Mouse (Mus musculus) midbrain, embryonic 10.5 days (tissue): ENCODE data around the gene Zfp422. TPM values are rescaled to one million over a fixed set of nuclear protein-coding genes. Genes with fewer than 3 reads are reported as not detected.
A peak's percentile ranks its signal among the peaks of the same experiment; 100 is the strongest.
"Not testable (repeated sequence)": the region's sequence is repeated elsewhere in the genome, so short reads cannot be mapped to it uniquely, and the experiment has no call there.

Source experiments
- DNase-seq: peaks from one replicate; pipeline ENCODE4 v3.0.0-alpha.2; 2017; ENCODE audit warnings: low spot score
- H3K27ac ChIP-seq: fragments of 300-500 bp; sonication (generic); replicated peaks from 2 replicates; pipeline ENCODE4 v1.5.1; 2016; ENCODE audit warnings: mild to moderate bottlenecking
- H3K27me3 ChIP-seq: fragments of 300-500 bp; sonication (generic); 2 replicates; pipeline ENCODE4 v1.6.1; 2016; ENCODE audit warnings: low read depth, mild to moderate bottlenecking; ENCODE audit not compliant: poor library complexity, severe bottlenecking
- H3K36me3 ChIP-seq: fragments of 300-500 bp; sonication (generic); 2 replicates; pipeline ENCODE4 v1.6.1; 2016; ENCODE audit warnings: mild to moderate bottlenecking, moderate library complexity
- H3K4me1 ChIP-seq: fragments of 300-500 bp; sonication (generic); 2 replicates; pipeline ENCODE4 v1.6.1; 2016
- H3K4me3 ChIP-seq: fragments of 300-500 bp; sonication (generic); 2 replicates; pipeline ENCODE4 v1.5.1; 2016; ENCODE audit warnings: mild to moderate bottlenecking, moderate library complexity
- H3K9me3 ChIP-seq: fragments of 300-500 bp; sonication (generic); replicated peaks from 2 replicates; pipeline ENCODE4 v1.6.1; 2016; ENCODE audit warnings: mild to moderate bottlenecking
- WGBS: fragments of 180-500 bp; shearing (Covaris S2); methylation state at CpG from one replicate; pipeline ENCODE4 v1.1.7; 2016; 5-methylcytosine and 5-hydroxymethylcytosine counted together
- polyA plus RNA-seq: library from polyadenylated mRNA; unstranded; fragments of >200 nt; fragmentation: Nextera tagmentation; extraction: Ambion mirVana; gene quantifications from 2 replicates; pipeline ENCODE4 v1.2.1, GENCODE M21; 2016

The Zfp422 gene
- polyA plus RNA-seq, 1 experiment from 2014 or later = 308 TPM

GRCm38 (mm10) chr6:116642942-116643341 lies 14.1 kb upstream of the Zfp422 start:
- WGBS = 83% methylated on average over 11 of the region's 11 CpGs
- Histone ChIP-seq H3K36me3 (peaks cover 66% of the 10 kb centered on the region), H3K4me1 (no peaks in the 10 kb centered on the region), H3K27ac (no peak overlapping the region), H3K27me3 (no peaks in the 10 kb centered on the region), H3K4me3 (no peak overlapping the region), H3K9me3 (no peaks in the 10 kb centered on the region)
- no peak for DNase-seq

- H3K27me3 ChIP-seq = no peaks in the 10 kb centered on the region
- no peak overlapping the region for H3K27ac ChIP-seq
- no peaks in the 10 kb centered on the region for H3K9me3 ChIP-seq
- 63% methylated on average over 2 of the region's 2 CpGs for WGBS
- peaks cover 73% of the 10 kb centered on the region for H3K36me3 ChIP-seq
- no peak for DNase-seq
- H3K4me3 ChIP-seq = no peak overlapping the region
- H3K4me1 ChIP-seq = 0 out of 2 replicates have a peak, but pooled peaks cover 3% of the 10 kb centered on the region
Observed at GRCm38 (mm10) chr6:116639663-116640062, 10.9 kb upstream of the Zfp422 start.

GRCm38 (mm10) chr6:116638871-116639270 lies 10.1 kb upstream of the Zfp422 start:
- Histone ChIP-seq H3K36me3 (peaks cover 73% of the 10 kb centered on the region), H3K4me3 (no peak overlapping the region), H3K27me3 (no peaks in the 10 kb centered on the region), H3K27ac (no peak overlapping the region), H3K4me1 (0 out of 2 replicates have a peak, but pooled peaks cover 3% of the 10 kb centered on the region), H3K9me3 (no peaks in the 10 kb centered on the region)
- no peak for DNase-seq
- WGBS = 70% methylated on average over 2 of the region's 2 CpGs

- no peaks in the 10 kb centered on the region for H3K27me3 ChIP-seq
- WGBS = 90% methylated on average over 5 of the region's 5 CpGs
- DNase-seq = no peak
- peaks cover 67% of the 10 kb centered on the region for H3K36me3 ChIP-seq
- H3K4me1 ChIP-seq = 0 out of 2 replicates have a peak, but pooled peaks cover 3% of the 10 kb centered on the region
- no peak overlapping the region for H3K27ac ChIP-seq
- H3K9me3 ChIP-seq = no peaks in the 10 kb centered on the region
- no peak overlapping the region for H3K4me3 ChIP-seq
Observed at GRCm38 (mm10) chr6:116637496-116637895, 8.7 kb upstream of the Zfp422 start.

- Histone ChIP-seq H3K27ac (no peak overlapping the region), H3K4me1 (0 out of 2 replicates have a peak, but pooled peaks cover 3% of the 10 kb centered on the region), H3K36me3 (peaks cover 66% of the 10 kb centered on the region), H3K9me3 (no peaks in the 10 kb centered on the region), H3K4me3 (no peak overlapping the region), H3K27me3 (no peaks in the 10 kb centered on the region)
- WGBS = 89% methylated on average over 9 of the region's 9 CpGs
- no peak for DNase-seq
Observed at GRCm38 (mm10) chr6:116636581-116637235, 7.9 kb upstream of the Zfp422 start.

- no peak overlapping the region for H3K4me3 ChIP-seq
- no peak for DNase-seq
- no peak overlapping the region for H3K27ac ChIP-seq
- H3K9me3 ChIP-seq = no peaks in the 10 kb centered on the region
- 74% methylated on average over 10 of the region's 10 CpGs for WGBS
- no peaks in the 10 kb centered on the region for H3K27me3 ChIP-seq
- 0 out of 2 replicates have a peak, but pooled peaks cover 3% of the 10 kb centered on the region for H3K4me1 ChIP-seq
- H3K36me3 ChIP-seq = peaks cover 54% of the 10 kb centered on the region
Observed at GRCm38 (mm10) chr6:116635251-116636180, 6.7 kb upstream of the Zfp422 start.

GRCm38 (mm10) chr6:116633741-116634695 lies 5.2 kb upstream of the Zfp422 start:
- WGBS = 89% methylated on average over 17 of the region's 17 CpGs
- H3K4me1 ChIP-seq = peaks cover 10% of the 10 kb centered on the region
- H3K4me3 ChIP-seq = no peak overlapping the region
- H3K9me3 ChIP-seq = no peaks in the 10 kb centered on the region
- peaks cover 43% of the 10 kb centered on the region for H3K36me3 ChIP-seq
- no peaks in the 10 kb centered on the region for H3K27me3 ChIP-seq
- H3K27ac ChIP-seq = no peak overlapping the region
- no peak for DNase-seq

- peak; percentile 54 for DNase-seq
- Histone ChIP-seq H3K9me3 (no peaks in the 10 kb centered on the region), H3K27me3 (no peaks in the 10 kb centered on the region), H3K4me1 (peaks cover 20% of the 10 kb centered on the region), H3K36me3 (peaks cover 27% of the 10 kb centered on the region), H3K27ac (no peak overlapping the region), H3K4me3 (no peak overlapping the region)
- WGBS = 53% methylated on average over 1 of the region's 1 CpGs
Observed at GRCm38 (mm10) chr6:116632129-116632528, 3.3 kb upstream of the Zfp422 start.

GRCm38 (mm10) chr6:116629766-116630165 lies 967 bp upstream of the Zfp422 start:
- Histone ChIP-seq H3K36me3 (peaks cover 33% of the 10 kb centered on the region), H3K27ac (peak overlapping the region; percentile 7; the same call in 1 of the 2 replicates), H3K27me3 (no peaks in the 10 kb centered on the region), H3K4me1 (peaks cover 23% of the 10 kb centered on the region), H3K4me3 (peak overlapping the region; percentile 91; the same call in 1 of the 2 replicates), H3K9me3 (no peaks in the 10 kb centered on the region)
- WGBS = 90% methylated on average over 10 of the region's 10 CpGs
- no peak for DNase-seq

- Histone ChIP-seq H3K27me3 (no peaks in the 10 kb centered on the region), H3K9me3 (no peaks in the 10 kb centered on the region), H3K4me3 (peak overlapping the region; percentile 91), H3K27ac (peak overlapping the region; percentile 100), H3K36me3 (peaks cover 31% of the 10 kb centered on the region), H3K4me1 (peaks cover 23% of the 10 kb centered on the region)
- WGBS = 30% methylated on average over 9 of the region's 9 CpGs
- no peak for DNase-seq
Observed at GRCm38 (mm10) chr6:116628095-116628494, 704 bp downstream of the Zfp422 start.

- H3K27me3 ChIP-seq, DNase-seq, H3K4me3 ChIP-seq, H3K9me3 ChIP-seq, H3K27ac ChIP-seq: not testable (repeated sequence)
- 96% methylated on average over 9 of the region's 9 CpGs for WGBS
- H3K4me1 ChIP-seq = peaks cover 23% of the 10 kb centered on the region
- peaks cover 31% of the 10 kb centered on the region for H3K36me3 ChIP-seq
Observed at GRCm38 (mm10) chr6:116626417-116626816, 2.4 kb downstream of the Zfp422 start.
